Mouse (Mus musculus) gastrocnemius, postnatal 4 days (tissue): ENCODE measurements around the gene Gm36028. TPM values are rescaled to one million over a fixed set of nuclear protein-coding genes. Genes with fewer than 3 reads are reported as not detected.

Source experiments
- DNase-seq, 2 experiments: peaks; one replicate each; pipeline ENCODE4 v3.0.0; 2021 to 2022; ENCODE audit warnings: low spot score in 2 of 2, mixed read lengths in 2 of 2
- total RNA-seq, 2 experiments: library from RNA; stranded (reverse); gene quantifications; 2 replicates each; pipeline ENCODE4 v1.2.3; 2021

Gm36028 gene
- total RNA-seq, 2 experiments from 2014 or later: not detected

- no peak for DNase-seq
These were observed 2.9 kb upstream of the Gm36028 start for GRCm38 (mm10) chr16:37863876-37864275.

GRCm38 (mm10) chr16:37860213-37860612, 733 bp downstream of the Gm36028 start:
- no peak for DNase-seq

- DNase-seq: no peak
These were observed 3.5 kb downstream of the Gm36028 start for GRCm38 (mm10) chr16:37857495-37857894.

- DNase-seq: no peak
These were observed 4.6 kb downstream of the Gm36028 start for GRCm38 (mm10) chr16:37856327-37856726.

- no peak for DNase-seq
These were observed 5.4 kb downstream of the Gm36028 start for GRCm38 (mm10) chr16:37855583-37855982.

GRCm38 (mm10) chr16:37854593-37854992, 6.4 kb downstream of the Gm36028 start:
- no peak for DNase-seq

GRCm38 (mm10) chr16:37854054-37854453, 6.9 kb downstream of the Gm36028 start:
- no peak for DNase-seq

GRCm38 (mm10) chr16:37853279-37853678, 7.7 kb downstream of the Gm36028 start:
- no peak for DNase-seq

GRCm38 (mm10) chr16:37851366-37851765, 9.6 kb downstream of the Gm36028 start:
- DNase-seq: no peak

- DNase-seq: no peak
These were observed 13.9 kb downstream of the Gm36028 start for GRCm38 (mm10) chr16:37847081-37847480.

GRCm38 (mm10) chr16:37845202-37845925, 15.6 kb downstream of the Gm36028 start:
- DNase-seq: no peak

GRCm38 (mm10) chr16:37843740-37844139, 17.2 kb downstream of the Gm36028 start:
- DNase-seq: no peak

GRCm38 (mm10) chr16:37842439-37842838, 18.5 kb downstream of the Gm36028 start:
- no peak for DNase-seq

- no peak for DNase-seq
These were observed 23.4 kb downstream of the Gm36028 start for GRCm38 (mm10) chr16:37837571-37837970.

GRCm38 (mm10) chr16:37831041-37831440, 29.9 kb downstream of the Gm36028 start:
- no peak for DNase-seq

- no peak for DNase-seq
These were observed 34.7 kb downstream of the Gm36028 start for GRCm38 (mm10) chr16:37826286-37826685.

- no peak for DNase-seq
These were observed 36.0 kb downstream of the Gm36028 start for GRCm38 (mm10) chr16:37824778-37825505.

- DNase-seq: no peak
These were observed 37.0 kb downstream of the Gm36028 start for GRCm38 (mm10) chr16:37823949-37824348.

GRCm38 (mm10) chr16:37817986-37818385, 43.0 kb downstream of the Gm36028 start:
- DNase-seq: no peak

GRCm38 (mm10) chr16:37814383-37814971, 46.5 kb downstream of the Gm36028 start:
- DNase-seq: peak in 1 of 2 experiments; percentile 64

- no peak for DNase-seq
These were observed 47.1 kb downstream of the Gm36028 start for GRCm38 (mm10) chr16:37813691-37814382.

GRCm38 (mm10) chr16:37812474-37812886, 48.5 kb downstream of the Gm36028 start:
- no peak for DNase-seq
